Mouse (Mus musculus): ENCODE results near the gene Pbx4. TPM values are rescaled to one million over a fixed set of nuclear protein-coding genes. Genes with fewer than 3 reads are reported as not detected.

Pbx4 gene
- polyA plus RNA-seq, 1 experiment, result 1.7 TPM

DNA sequence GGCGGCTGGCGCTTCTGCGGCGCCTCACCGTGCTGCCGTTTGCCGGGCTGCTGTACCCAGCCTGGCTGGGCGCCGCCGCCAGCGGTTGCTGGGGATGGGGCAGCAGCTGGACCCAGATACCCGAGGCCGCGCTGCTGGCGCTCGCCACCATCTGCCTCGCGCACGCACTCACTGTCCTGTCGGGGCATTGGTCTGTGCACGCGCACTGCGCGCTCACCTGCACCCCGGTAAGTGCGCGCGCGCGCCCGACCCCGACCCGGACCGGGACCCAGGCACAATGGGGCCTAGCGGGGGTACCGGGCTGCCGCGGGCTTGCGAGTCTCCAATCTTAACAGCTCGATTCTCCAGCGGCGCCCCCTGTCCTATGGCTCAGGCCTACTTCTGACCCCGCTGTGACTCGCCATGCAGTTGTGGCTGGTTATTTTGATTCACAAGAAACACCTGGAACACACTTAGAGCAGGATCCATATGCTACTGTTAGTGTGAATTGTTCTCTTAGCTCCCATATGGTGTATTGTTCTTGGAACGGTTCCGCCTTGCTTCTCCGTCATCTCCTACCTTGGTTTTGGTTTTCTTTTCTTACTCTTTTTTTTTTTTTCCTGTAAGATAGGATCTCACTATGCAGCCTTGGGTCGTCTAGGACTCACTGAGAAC lies 40.7 kb upstream of the Pbx4 start:
- H3ac ChIP-seq (ENCODE audit: control insufficient read depth, insufficient read length), result peak overlapping the region; percentile 71
- H3K4me3 ChIP-seq, result peak overlapping the region; percentile 71
- no peaks in the 10 kb centered on the region for H3K27me3 ChIP-seq (ENCODE audit: control insufficient read depth, insufficient read depth, insufficient read length)
- H3K36me3 ChIP-seq (ENCODE audit: control insufficient read depth, insufficient read depth), result peaks cover 13% of the 10 kb centered on the region
- peaks cover 35% of the 10 kb centered on the region for H3K79me2 ChIP-seq (ENCODE audit: control insufficient read depth, insufficient read depth)
- peak overlapping the region; percentile 82 for H3K4me2 ChIP-seq (ENCODE audit: low read depth)
- TF ChIP-seq USF1 (IDR thresholded peaks at IDR 0.05; ENCODE audit: low read depth) (no peak), MYOG (IDR thresholded peaks at IDR 0.05; ENCODE audit: control insufficient read depth in 1 of 3, insufficient read depth in 1 of 3, insufficient read length in 2 of 3, low read depth in 2 of 3) (peak in 1 of 3 experiments; percentile 7), TCF12 (IDR thresholded peaks at IDR 0.05; ENCODE audit: insufficient read depth, poor library complexity, severe bottlenecking) (no peak), CEBPB (IDR thresholded peaks at IDR 0.05; ENCODE audit: insufficient read depth, poor library complexity, severe bottlenecking) (no peak)

DNA sequence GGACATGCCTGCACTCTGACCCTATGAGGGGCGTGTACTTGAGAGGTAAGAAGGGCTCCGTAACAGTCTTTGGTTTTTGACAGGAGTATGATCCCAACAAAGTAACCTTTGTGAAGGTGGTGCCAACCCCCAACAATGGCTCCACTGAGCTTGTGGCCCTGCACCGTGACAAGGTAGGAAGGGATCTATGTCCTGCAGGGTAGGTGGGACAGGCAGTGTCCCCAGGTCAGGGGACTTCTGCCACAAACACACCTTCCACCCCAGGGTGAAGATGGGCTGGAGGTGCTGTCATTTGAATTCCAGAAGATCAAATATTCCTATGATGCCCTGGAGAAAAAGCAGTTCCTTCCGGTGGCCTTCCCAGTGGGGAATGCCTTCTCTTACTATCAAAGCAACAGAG lies 38.6 kb upstream of the Pbx4 start:
- TF ChIP-seq CEBPB (IDR thresholded peaks at IDR 0.05; ENCODE audit: insufficient read depth, poor library complexity, severe bottlenecking) (no peak), TCF12 (IDR thresholded peaks at IDR 0.05; ENCODE audit: insufficient read depth, poor library complexity, severe bottlenecking) (no peak), MYOD1 (IDR thresholded peaks at IDR 0.05; ENCODE audit: control insufficient read depth in 1 of 3, insufficient read length in 2 of 3, low read depth in 2 of 3) (no peak), USF1 (IDR thresholded peaks at IDR 0.05; ENCODE audit: low read depth) (no peak), E2F4 (IDR thresholded peaks at IDR 0.05; ENCODE audit: insufficient read depth) (no peak), SRF (IDR thresholded peaks at IDR 0.05; ENCODE audit: control insufficient read depth, insufficient read length, low read depth) (no peak), TCF3 (IDR thresholded peaks at IDR 0.05; ENCODE audit: insufficient read length, low read depth) (no peak), REST (IDR thresholded peaks at IDR 0.05; ENCODE audit: insufficient read depth, insufficient read length) (no peak), MAX (IDR thresholded peaks at IDR 0.05; ENCODE audit: low read depth) (no peak), POLR2AphosphoS2 (IDR thresholded peaks at IDR 0.05; ENCODE audit: insufficient read length, low read depth) (no peak), POLR2A (IDR thresholded peaks at IDR 0.05; ENCODE audit: insufficient read length, low read depth) (no peak), MYOG (IDR thresholded peaks at IDR 0.05; ENCODE audit: control insufficient read depth in 1 of 3, insufficient read depth in 1 of 3, insufficient read length in 2 of 3, low read depth in 2 of 3) (no peak)
- Histone ChIP-seq H3K4me2 (ENCODE audit: low read depth) (no peak overlapping the region), H3K79me2 (ENCODE audit: control insufficient read depth, insufficient read depth) (peaks cover 35% of the 10 kb centered on the region), H3K27me3 (ENCODE audit: control insufficient read depth, insufficient read depth, insufficient read length) (no peaks in the 10 kb centered on the region), H3K36me3 (ENCODE audit: control insufficient read depth, insufficient read depth) (peaks cover 13% of the 10 kb centered on the region), H3ac (ENCODE audit: control insufficient read depth, insufficient read length) (no peak overlapping the region), H3K4me3 (no peak overlapping the region)

DNA sequence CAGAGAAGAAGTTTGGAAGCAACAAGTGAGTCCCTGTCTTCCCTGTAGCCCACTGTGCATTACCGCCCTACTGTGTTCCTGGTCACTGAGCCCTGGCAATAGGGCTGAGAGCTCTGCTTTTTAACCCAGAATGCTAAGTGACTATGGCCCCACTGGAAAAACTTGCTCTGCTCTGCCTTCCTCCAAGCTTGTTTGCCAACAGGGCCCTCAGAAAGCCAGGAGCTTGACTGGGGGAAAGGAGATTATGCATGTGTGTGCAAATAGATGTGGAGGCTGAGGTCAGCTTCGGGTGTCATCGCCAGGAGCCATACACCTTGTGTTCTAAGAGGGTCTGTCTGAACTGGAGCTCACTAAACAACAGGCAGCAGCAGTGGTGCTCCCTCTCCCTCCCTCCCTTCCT lies 38.2 kb upstream of the Pbx4 start:
- Histone ChIP-seq H3K4me3 (no peak overlapping the region), H3ac (ENCODE audit: control insufficient read depth, insufficient read length) (no peak overlapping the region), H3K27me3 (ENCODE audit: control insufficient read depth, insufficient read depth, insufficient read length) (no peaks in the 10 kb centered on the region), H3K79me2 (ENCODE audit: control insufficient read depth, insufficient read depth) (peaks cover 35% of the 10 kb centered on the region), H3K4me2 (ENCODE audit: low read depth) (no peak overlapping the region), H3K36me3 (ENCODE audit: control insufficient read depth, insufficient read depth) (peaks cover 13% of the 10 kb centered on the region)
- TF ChIP-seq MAX (IDR thresholded peaks at IDR 0.05; ENCODE audit: low read depth), result no peak
- TF ChIP-seq REST (IDR thresholded peaks at IDR 0.05; ENCODE audit: insufficient read depth, insufficient read length), result no peak

DNA sequence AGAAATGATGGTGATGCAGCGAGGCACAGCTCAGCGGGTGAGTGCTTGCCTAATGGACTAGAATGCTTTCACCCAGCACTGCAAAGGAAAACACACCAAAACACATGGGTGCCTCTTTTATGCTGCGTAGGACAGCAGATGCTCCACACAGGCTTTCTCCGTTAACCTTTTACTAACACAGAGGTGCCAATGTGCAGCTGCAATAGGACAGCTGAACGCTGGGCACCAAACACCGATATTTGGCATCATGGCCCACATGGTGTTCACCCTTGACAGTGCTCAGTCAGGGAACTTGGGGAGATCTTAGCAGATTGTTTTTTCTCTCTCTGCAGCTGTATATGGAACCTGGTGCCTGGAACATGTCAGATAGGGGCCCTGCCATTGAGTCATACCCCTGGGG lies 37.4 kb upstream of the Pbx4 start:
- no peak overlapping the region for H3ac ChIP-seq (ENCODE audit: control insufficient read depth, insufficient read length)
- H3K4me2 ChIP-seq (ENCODE audit: low read depth), result no peak overlapping the region
- H3K27me3 ChIP-seq (ENCODE audit: control insufficient read depth, insufficient read depth, insufficient read length), result no peaks in the 10 kb centered on the region
- TF ChIP-seq MYOD1 (IDR thresholded peaks at IDR 0.05; ENCODE audit: control insufficient read depth in 1 of 3, insufficient read length in 2 of 3, low read depth in 2 of 3) (no peak), SRF (IDR thresholded peaks at IDR 0.05; ENCODE audit: control insufficient read depth, insufficient read length, low read depth) (no peak), TCF12 (IDR thresholded peaks at IDR 0.05; ENCODE audit: insufficient read depth, poor library complexity, severe bottlenecking) (no peak), POLR2AphosphoS2 (IDR thresholded peaks at IDR 0.05; ENCODE audit: insufficient read length, low read depth) (no peak), MYOG (IDR thresholded peaks at IDR 0.05; ENCODE audit: control insufficient read depth in 1 of 3, insufficient read depth in 1 of 3, insufficient read length in 2 of 3, low read depth in 2 of 3) (no peak)
- H3K4me3 ChIP-seq, result no peak overlapping the region
- H3K79me2 ChIP-seq (ENCODE audit: control insufficient read depth, insufficient read depth), result peaks cover 35% of the 10 kb centered on the region
- H3K36me3 ChIP-seq (ENCODE audit: control insufficient read depth, insufficient read depth), result peaks cover 13% of the 10 kb centered on the region

DNA sequence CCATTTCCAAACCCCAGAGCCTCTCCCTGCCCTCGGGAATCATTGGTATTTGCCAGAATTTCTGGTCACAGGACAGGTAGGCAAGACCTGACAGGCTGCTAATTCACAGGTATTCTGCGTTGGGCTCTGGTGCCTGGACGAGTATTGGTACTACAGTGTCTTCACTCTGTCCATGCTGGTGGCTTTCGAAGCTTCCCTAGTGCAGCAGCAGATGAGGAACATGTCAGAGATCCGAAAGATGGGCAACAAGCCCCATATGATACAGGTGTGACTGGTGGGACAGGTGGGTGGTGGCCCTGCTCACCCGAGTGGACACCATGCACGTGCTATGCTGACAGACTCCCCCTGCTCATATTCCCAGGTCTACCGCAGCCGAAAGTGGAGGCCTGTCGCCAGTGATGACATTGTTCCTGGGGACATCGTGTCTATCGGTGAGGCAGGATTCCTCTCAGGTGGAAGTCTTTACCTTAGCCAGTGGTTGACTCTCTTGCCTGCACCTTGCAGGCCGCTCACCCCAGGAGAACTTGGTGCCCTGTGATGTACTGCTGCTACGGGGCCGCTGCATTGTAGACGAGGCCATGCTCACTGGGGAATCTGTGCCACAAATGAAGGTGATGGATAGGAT lies 35.5 kb upstream of the Pbx4 start:
- Histone ChIP-seq H3K4me2 (ENCODE audit: low read depth) (no peak overlapping the region), H3ac (ENCODE audit: control insufficient read depth, insufficient read length) (no peak overlapping the region), H3K79me2 (ENCODE audit: control insufficient read depth, insufficient read depth) (peaks cover 21% of the 10 kb centered on the region), H3K27me3 (ENCODE audit: control insufficient read depth, insufficient read depth, insufficient read length) (no peaks in the 10 kb centered on the region), H3K36me3 (ENCODE audit: control insufficient read depth, insufficient read depth) (peaks cover 16% of the 10 kb centered on the region), H3K4me3 (no peak overlapping the region)
- TF ChIP-seq TCF12 (IDR thresholded peaks at IDR 0.05; ENCODE audit: insufficient read depth, poor library complexity, severe bottlenecking) (no peak), CEBPB (IDR thresholded peaks at IDR 0.05; ENCODE audit: insufficient read depth, poor library complexity, severe bottlenecking) (no peak)

Measured in myocyte (in vitro differentiated cells).